Mouse (Mus musculus) bone marrow macrophage, adult 2 months (primary cell): ENCODE data around the gene Pik3cd. TPM values are rescaled to one million over a fixed set of nuclear protein-coding genes. Genes with fewer than 3 reads are reported as not detected.

Experiments
- H3K27ac ChIP-seq: 2 replicates; pipeline ENCODE4 v1.5.1; 2012; ENCODE audit warnings: low read depth, low read length; ENCODE audit not compliant: insufficient read depth
- H3K4me1 ChIP-seq: 2 replicates; pipeline ENCODE4 v1.6.1; 2012; ENCODE audit warnings: low read length; ENCODE audit not compliant: control insufficient read depth, insufficient read depth
- H3K4me3 ChIP-seq: 2 replicates; pipeline ENCODE4 v1.5.1; 2012; ENCODE audit warnings: mild to moderate bottlenecking, low read length, moderate library complexity; ENCODE audit not compliant: insufficient read depth
- CTCF ChIP-seq: IDR thresholded peaks from 2 replicates; pipeline ENCODE4 v1.5.1; 2012; ENCODE audit warnings: low read depth, mild to moderate bottlenecking, low read length, moderate library complexity
- POLR2A ChIP-seq: IDR thresholded peaks from 2 replicates; pipeline ENCODE4 v1.6.1; 2012; ENCODE audit warnings: mild to moderate bottlenecking, low read depth, low read length, borderline replicate concordance
- polyA plus RNA-seq: library from polyadenylated mRNA; stranded (reverse); fragments of >200 nt; gene quantifications from 2 replicates; pipeline ENCODE4 v1.2.4, GENCODE M21; 2012; ENCODE audit not compliant: missing spikeins, insufficient read depth, insufficient read length

The Pik3cd gene
- polyA plus RNA-seq, 1 experiment: 91.4 TPM

DNA sequence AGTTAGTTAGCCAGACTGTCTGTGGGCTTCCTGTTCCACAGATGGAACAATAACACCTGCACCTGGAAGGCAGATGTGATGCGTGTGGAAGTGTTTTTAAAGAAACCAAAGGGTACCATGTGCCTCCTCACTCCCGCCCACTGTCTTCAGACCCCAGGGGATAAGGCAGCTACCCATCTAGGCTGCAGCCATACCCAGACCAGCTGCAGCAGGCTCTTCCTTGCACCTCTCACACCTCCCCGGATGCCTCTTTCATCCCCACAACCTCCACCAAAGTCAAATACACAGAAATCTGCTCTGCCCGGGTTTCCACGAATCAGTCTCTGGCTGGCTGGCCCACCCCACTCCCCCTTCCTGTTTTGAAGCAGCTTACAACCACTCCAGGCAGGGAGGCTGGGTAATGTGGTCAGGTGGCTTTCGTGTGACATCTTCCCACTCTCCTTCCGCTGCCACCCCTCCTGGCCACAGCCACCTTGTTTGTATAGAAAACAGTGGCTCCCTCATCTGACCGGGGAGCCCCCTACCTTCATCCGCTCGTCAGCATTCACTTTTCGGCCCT lies 44.4 kb downstream of the Pik3cd start:
- TF ChIP-seq POLR2A (no peak), CTCF (no peak)
- no peak overlapping the region for H3K4me3 ChIP-seq
- H3K4me1 ChIP-seq: peaks cover 4% of the 10 kb centered on the region
- H3K27ac ChIP-seq: no peak overlapping the region

DNA sequence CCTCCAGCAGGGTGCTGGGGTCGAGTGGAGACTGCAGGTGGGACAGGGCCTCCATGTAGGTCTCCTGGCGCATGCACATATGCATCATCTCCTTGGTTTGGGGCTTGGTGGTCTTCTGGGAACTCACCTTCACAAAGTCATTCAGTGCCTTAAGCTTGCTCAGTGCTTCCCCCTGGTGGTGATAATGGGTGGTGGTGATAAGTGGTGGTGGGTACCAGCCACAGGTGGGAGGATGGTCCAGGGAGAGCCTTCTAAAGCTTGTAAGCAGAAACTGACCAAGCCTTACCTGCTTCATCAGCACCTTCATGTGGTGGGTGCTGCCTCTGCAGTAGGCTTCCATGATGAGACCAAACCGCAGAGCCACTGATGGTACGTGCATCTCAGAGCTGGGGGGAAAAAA lies 48.1 kb downstream of the Pik3cd start:
- H3K4me1 ChIP-seq: no peaks in the 10 kb centered on the region
- no peak overlapping the region for H3K4me3 ChIP-seq
- TF ChIP-seq CTCF (peak; percentile 82), POLR2A (no peak)
- H3K27ac ChIP-seq: no peak overlapping the region

GRCm38 (mm10) chr4:149650493-149651193 lies 51.7 kb downstream of the Pik3cd start:
- Histone ChIP-seq H3K4me1 (no peaks in the 10 kb centered on the region), H3K27ac (no peak overlapping the region), H3K4me3 (no peak overlapping the region)
- TF ChIP-seq CTCF (peak; percentile 96), POLR2A (no peak)

DNA sequence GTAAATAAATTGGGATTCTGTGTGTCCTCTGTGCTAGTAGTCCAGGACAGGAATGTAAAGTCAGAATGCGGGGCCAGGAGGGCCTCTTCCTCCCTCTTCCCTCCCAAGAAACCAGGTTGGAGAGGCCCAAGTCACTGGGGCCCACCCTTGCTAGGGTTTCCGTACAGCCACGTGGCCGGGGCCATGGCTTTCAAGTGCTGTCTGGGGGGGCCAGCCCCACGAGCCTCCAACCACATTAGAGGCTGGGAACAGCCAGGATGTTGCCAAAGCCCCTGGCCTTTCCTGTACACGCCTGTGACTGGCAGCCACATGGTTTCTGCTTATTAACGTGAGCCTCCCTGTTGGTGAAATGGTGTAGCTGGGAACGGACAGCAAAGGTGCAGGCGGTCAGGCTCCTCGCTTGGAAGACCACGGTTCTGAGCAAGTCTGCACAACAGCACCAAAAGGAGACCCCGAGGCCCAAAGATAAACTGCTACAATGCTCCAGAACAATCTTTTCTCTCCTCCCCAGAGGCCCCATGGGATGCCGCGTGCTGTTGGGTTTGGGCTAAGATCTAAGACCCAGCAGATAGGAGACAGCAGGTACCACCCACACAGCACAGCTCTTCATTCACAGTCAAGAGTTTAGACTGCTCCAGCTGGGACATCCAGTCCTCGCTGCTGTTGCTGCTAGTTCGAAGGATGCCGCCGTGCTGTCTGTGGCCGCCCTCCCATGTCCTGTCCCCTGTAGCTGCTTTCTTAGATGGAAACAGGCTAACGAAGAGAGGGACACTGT lies 54.2 kb downstream of the Pik3cd start:
- H3K27ac ChIP-seq: no peak overlapping the region
- H3K4me3 ChIP-seq: no peak overlapping the region
- no peak for TF ChIP-seq POLR2A
- no peak for TF ChIP-seq CTCF
- no peaks in the 10 kb centered on the region for H3K4me1 ChIP-seq

GRCm38 (mm10) chr4:149645761-149646160 lies 56.6 kb downstream of the Pik3cd start:
- no peak overlapping the region for H3K4me3 ChIP-seq
- H3K27ac ChIP-seq: no peak overlapping the region
- H3K4me1 ChIP-seq: peaks cover 7% of the 10 kb centered on the region
- TF ChIP-seq POLR2A (no peak), CTCF (no peak)

GRCm38 (mm10) chr4:149641956-149642355 lies 60.4 kb downstream of the Pik3cd start:
- TF ChIP-seq CTCF (no peak), POLR2A (no peak)
- H3K4me3 ChIP-seq: no peak overlapping the region
- peaks cover 19% of the 10 kb centered on the region for H3K4me1 ChIP-seq
- H3K27ac ChIP-seq: no peak overlapping the region

DNA sequence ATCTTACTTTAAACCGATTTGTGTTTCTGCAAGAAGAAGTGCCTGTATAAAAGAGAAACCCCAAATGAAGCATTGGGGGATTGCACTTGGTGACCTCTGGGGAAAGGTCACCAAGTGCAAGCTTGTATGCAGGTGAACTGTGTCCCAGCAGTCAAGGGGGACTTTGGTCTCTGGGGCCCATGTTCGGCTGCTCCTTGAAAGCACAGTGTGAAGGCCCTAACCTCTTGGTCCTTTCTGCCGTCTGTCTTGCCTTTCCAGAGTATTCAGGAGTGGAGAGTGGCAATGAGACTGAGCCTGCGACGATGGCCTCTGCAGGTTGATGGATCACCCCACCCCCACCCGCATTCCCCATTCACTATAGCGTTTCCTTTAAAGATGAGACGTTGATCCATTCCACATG lies 61.0 kb downstream of the Pik3cd start:
- no peak overlapping the region for H3K27ac ChIP-seq
- no peak overlapping the region for H3K4me3 ChIP-seq

DNA sequence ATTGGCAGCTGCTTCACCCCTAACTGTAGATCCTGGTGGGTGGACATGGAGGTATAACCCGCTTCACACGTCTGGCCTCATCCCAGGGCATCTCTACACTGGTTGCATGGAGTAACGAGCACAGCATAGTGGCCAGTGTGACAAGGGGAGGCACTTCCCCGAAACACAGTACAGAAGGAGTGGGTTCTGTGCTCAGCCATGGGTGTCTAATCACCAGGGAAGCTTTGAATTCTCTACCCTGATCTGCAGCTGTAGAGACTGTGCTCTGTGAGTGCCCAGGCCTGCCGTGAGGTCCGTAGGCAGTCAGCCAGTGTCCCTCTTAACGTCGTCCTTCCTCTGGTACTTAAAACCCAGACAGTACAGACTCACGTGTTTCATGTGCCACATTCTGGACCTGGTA lies 61.5 kb downstream of the Pik3cd start:
- peaks cover 30% of the 10 kb centered on the region for H3K4me1 ChIP-seq
- TF ChIP-seq CTCF (no peak), POLR2A (no peak)
- no peak overlapping the region for H3K27ac ChIP-seq
- no peak overlapping the region for H3K4me3 ChIP-seq

More for the DNA sequence above, 61.0 kb downstream of the Pik3cd start:
- TF ChIP-seq POLR2A (no peak), CTCF (no peak)
- H3K4me1 ChIP-seq: peaks cover 25% of the 10 kb centered on the region

- no peak for TF ChIP-seq POLR2A
- no peak overlapping the region for H3K4me3 ChIP-seq
- H3K27ac ChIP-seq: peak overlapping the region; percentile 60
- peaks cover 31% of the 10 kb centered on the region for H3K4me1 ChIP-seq
Measured at GRCm38 (mm10) chr4:149637942-149638341, 64.4 kb downstream of the Pik3cd start.

DNA sequence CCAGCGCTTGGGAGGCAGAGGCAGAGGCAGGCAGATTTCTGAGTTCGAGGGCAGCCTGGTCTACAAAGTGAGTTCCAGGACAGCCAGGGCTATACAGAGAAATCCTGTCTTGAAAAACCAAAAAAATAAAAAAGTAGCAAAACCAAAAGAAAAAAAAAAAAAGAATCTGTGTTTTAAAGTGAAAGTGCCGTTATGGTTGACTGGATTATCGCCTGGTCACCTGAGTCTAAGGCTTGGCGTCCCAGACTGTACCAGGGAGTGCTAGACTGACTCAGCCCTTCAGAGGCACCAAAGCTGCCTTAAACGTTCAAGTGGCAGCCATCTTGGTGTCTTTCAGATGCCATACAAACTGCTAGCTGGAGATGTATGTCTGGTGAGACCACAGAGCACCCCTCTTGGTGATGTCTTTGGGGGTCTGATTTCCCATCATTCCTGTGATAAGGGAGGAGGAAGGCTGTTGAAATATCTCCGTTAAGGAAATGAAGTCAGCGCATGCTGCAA lies 66.4 kb downstream of the Pik3cd start:
- TF ChIP-seq POLR2A: no peak
- TF ChIP-seq CTCF: no peak
- Histone ChIP-seq H3K27ac (no peak overlapping the region), H3K4me3 (no peak overlapping the region), H3K4me1 (peaks cover 35% of the 10 kb centered on the region)
